Mouse (Mus musculus): ENCODE measurements around the gene Pgbd1. TPM values are rescaled to one million over a fixed set of nuclear protein-coding genes. Genes with fewer than 3 reads are reported as not detected.
A peak's percentile ranks its signal among the peaks of the same experiment; 100 is the strongest.
"Not testable (repeated sequence)": the region's sequence is repeated elsewhere in the genome, so short reads cannot be mapped to it uniquely, and the experiment has no call there.

Pgbd1 gene
- polyA plus RNA-seq (2014; fragmentation: Nextera tagmentation; extraction: Ambion mirVana) = 3.5 and 3.7 TPM in 2 replicates

GRCm38 (mm10) chr13:21440503-21441206 is at the start of gene Pgbd1:
Gene Pgbd1, minus strand, starts transcription at chr13:21441058.
- DNase-seq (ENCODE audit: low spot score) (peak; percentile 88), ATAC-seq (peak; percentile 94)
- Histone ChIP-seq H3K27me3 (replicated peaks; ENCODE audit: control insufficient read depth, insufficient read depth, low read length) (no peaks in the 10 kb centered on the region), H3K9me3 (replicated peaks; ENCODE audit: control insufficient read depth, low read length) (no peaks in the 10 kb centered on the region), H3K4me2 (ENCODE audit: low read length) (peak within 1 kb of the TSS; percentile 85), H3K4me1 (ENCODE audit: control insufficient read depth, insufficient read depth, low read length) (no peaks in the 10 kb centered on the region), H3K36me3 (ENCODE audit: control insufficient read depth, insufficient read depth, low read length) (peaks cover 26% of the 10 kb centered on the region), H3K27ac (ENCODE audit: low read depth, low read length) (peak within 1 kb of the TSS; percentile 31), H3K9ac (ENCODE audit: low read length) (peak within 1 kb of the TSS; percentile 64), H3K4me3 (ENCODE audit: low read depth, low read length) (peak within 1 kb of the TSS; percentile 40)
- 1% methylated on average over 32 of the region's 32 CpGs for WGBS

- H3K4me2 ChIP-seq (ENCODE audit: low read length) = no peak overlapping the region
- DNase-seq (ENCODE audit: low spot score) = no peak
- no peak for ATAC-seq
- H3K27ac ChIP-seq (ENCODE audit: low read depth, low read length) = no peak overlapping the region
- no peaks in the 10 kb centered on the region for H3K4me1 ChIP-seq (ENCODE audit: control insufficient read depth, insufficient read depth, low read length)
- H3K9ac ChIP-seq (ENCODE audit: low read length) = no peak overlapping the region
- no peaks in the 10 kb centered on the region for H3K9me3 ChIP-seq (replicated peaks; ENCODE audit: control insufficient read depth, low read length)
- H3K36me3 ChIP-seq (ENCODE audit: control insufficient read depth, insufficient read depth, low read length) = peaks cover 17% of the 10 kb centered on the region
- no peak overlapping the region for H3K4me3 ChIP-seq (ENCODE audit: low read depth, low read length)
- WGBS = 91% methylated on average over 1 of the region's 1 CpGs
- no peaks in the 10 kb centered on the region for H3K27me3 ChIP-seq (replicated peaks; ENCODE audit: control insufficient read depth, insufficient read depth, low read length)
Measured at GRCm38 (mm10) chr13:21486881-21487280, 46.0 kb upstream of the Pgbd1 start.

GRCm38 (mm10) chr13:21478759-21479670 is 38.2 kb upstream of the Pgbd1 start, which contains the start of the genes Zkscan4 and Gm10065:
Gene Zkscan4, plus strand, starts transcription at chr13:21478907.
Gene Gm10065, minus strand, starts transcription at chr13:21479441.
- not testable (repeated sequence) for H3K27me3 ChIP-seq (replicated peaks; ENCODE audit: control insufficient read depth, insufficient read depth, low read length); H3K4me1 ChIP-seq (ENCODE audit: control insufficient read depth, insufficient read depth, low read length); H3K36me3 ChIP-seq (ENCODE audit: control insufficient read depth, insufficient read depth, low read length); H3K9me3 ChIP-seq (replicated peaks; ENCODE audit: control insufficient read depth, low read length)
- 2% methylated on average over 31 of the region's 31 CpGs for WGBS
- DNase-seq (ENCODE audit: low spot score) (peak; percentile 89), ATAC-seq (peak; percentile 90)
- Histone ChIP-seq H3K9ac (ENCODE audit: low read length) (peak within 1 kb of the TSS; percentile 75), H3K4me3 (ENCODE audit: low read depth, low read length) (peak within 1 kb of the TSS; percentile 62), H3K27ac (ENCODE audit: low read depth, low read length) (peak within 1 kb of the TSS; percentile 72), H3K4me2 (ENCODE audit: low read length) (peak within 1 kb of the TSS; percentile 56)

DNA sequence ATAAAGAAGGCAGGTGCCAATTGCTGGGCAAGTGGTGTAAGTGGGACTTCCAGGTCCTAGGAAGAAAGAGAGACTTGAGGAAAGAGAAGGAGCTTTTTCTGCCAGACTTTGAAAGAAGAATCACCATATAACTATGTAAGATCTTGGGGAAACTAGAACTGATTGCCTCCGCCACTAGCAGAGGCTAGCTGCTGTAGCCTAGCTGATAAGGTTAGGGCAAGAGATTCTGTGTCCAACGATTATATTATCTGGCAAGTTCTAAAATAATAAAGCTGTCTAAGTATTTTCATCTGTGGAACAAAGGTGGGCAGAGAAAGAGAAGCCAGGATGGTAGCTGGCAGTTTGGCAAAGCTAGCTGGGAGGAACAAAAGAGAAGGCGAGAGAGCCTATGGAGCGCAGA is 31.6 kb upstream of the Pgbd1 start:
- Histone ChIP-seq H3K27ac (ENCODE audit: low read depth, low read length) (no peak overlapping the region), H3K9me3 (replicated peaks; ENCODE audit: control insufficient read depth, low read length) (no peaks in the 10 kb centered on the region), H3K4me1 (ENCODE audit: control insufficient read depth, insufficient read depth, low read length) (no peaks in the 10 kb centered on the region; the same call in 1 of the 2 replicates), H3K4me3 (ENCODE audit: low read depth, low read length) (no peak overlapping the region), H3K9ac (ENCODE audit: low read length) (no peak overlapping the region), H3K4me2 (ENCODE audit: low read length) (no peak overlapping the region), H3K27me3 (replicated peaks; ENCODE audit: control insufficient read depth, insufficient read depth, low read length) (no peaks in the 10 kb centered on the region), H3K36me3 (ENCODE audit: control insufficient read depth, insufficient read depth, low read length) (no peaks in the 10 kb centered on the region)
- DNase-seq (ENCODE audit: low spot score) (no peak), ATAC-seq (no peak)
- 20% methylated on average over 4 of the region's 4 CpGs for WGBS

- H3K27ac ChIP-seq (ENCODE audit: low read depth, low read length) = no peak overlapping the region
- DNase-seq (ENCODE audit: low spot score) (no peak), ATAC-seq (no peak)
- H3K9ac ChIP-seq (ENCODE audit: low read length) = no peak overlapping the region; the same call in 1 of the 2 replicates
- H3K36me3 ChIP-seq (ENCODE audit: control insufficient read depth, insufficient read depth, low read length) = no peaks in the 10 kb centered on the region
- H3K4me1 ChIP-seq (ENCODE audit: control insufficient read depth, insufficient read depth, low read length) = no peaks in the 10 kb centered on the region; the same call in 1 of the 2 replicates
- H3K9me3 ChIP-seq (replicated peaks; ENCODE audit: control insufficient read depth, low read length) = no peaks in the 10 kb centered on the region
- no peak overlapping the region for H3K4me3 ChIP-seq (ENCODE audit: low read depth, low read length)
- H3K27me3 ChIP-seq (replicated peaks; ENCODE audit: control insufficient read depth, insufficient read depth, low read length) = no peaks in the 10 kb centered on the region
- H3K4me2 ChIP-seq (ENCODE audit: low read length) = peak overlapping the region; percentile 66
- 14% methylated on average over 9 of the region's 9 CpGs for WGBS
Measured at GRCm38 (mm10) chr13:21469097-21469496, 28.2 kb upstream of the Pgbd1 start.

GRCm38 (mm10) chr13:21468061-21469019 is 27.5 kb upstream of the Pgbd1 start, which contains the start of gene Nkapl:
Gene Nkapl, minus strand, starts transcription at chr13:21468509.
- Histone ChIP-seq H3K4me2 (ENCODE audit: low read length) (peak within 1 kb of the TSS; percentile 66), H3K4me1 (ENCODE audit: control insufficient read depth, insufficient read depth, low read length) (no peaks in the 10 kb centered on the region; the same call in 1 of the 2 replicates), H3K9me3 (replicated peaks; ENCODE audit: control insufficient read depth, low read length) (no peaks in the 10 kb centered on the region), H3K9ac (ENCODE audit: low read length) (peak within 1 kb of the TSS; percentile 72), H3K27me3 (replicated peaks; ENCODE audit: control insufficient read depth, insufficient read depth, low read length) (no peaks in the 10 kb centered on the region), H3K36me3 (ENCODE audit: control insufficient read depth, insufficient read depth, low read length) (no peaks in the 10 kb centered on the region), H3K4me3 (ENCODE audit: low read depth, low read length) (peak within 1 kb of the TSS; percentile 54), H3K27ac (ENCODE audit: low read depth, low read length) (no peak within 1 kb of the TSS)
- ATAC-seq (peak; percentile 99), DNase-seq (ENCODE audit: low spot score) (peak; percentile 90)
- 1% methylated on average over 54 of the region's 54 CpGs for WGBS

GRCm38 (mm10) chr13:21467336-21467735 is 26.5 kb upstream of the Pgbd1 start:
- H3K4me3 ChIP-seq (ENCODE audit: low read depth, low read length) = no peak overlapping the region
- WGBS = 87% methylated on average over 10 of the region's 10 CpGs
- no peaks in the 10 kb centered on the region for H3K27me3 ChIP-seq (replicated peaks; ENCODE audit: control insufficient read depth, insufficient read depth, low read length)
- no peaks in the 10 kb centered on the region for H3K36me3 ChIP-seq (ENCODE audit: control insufficient read depth, insufficient read depth, low read length)
- no peak for ATAC-seq
- no peak overlapping the region for H3K27ac ChIP-seq (ENCODE audit: low read depth, low read length)
- no peak for DNase-seq (ENCODE audit: low spot score)
- H3K4me1 ChIP-seq (ENCODE audit: control insufficient read depth, insufficient read depth, low read length) = no peaks in the 10 kb centered on the region; the same call in 1 of the 2 replicates
- H3K9ac ChIP-seq (ENCODE audit: low read length) = no peak overlapping the region
- H3K4me2 ChIP-seq (ENCODE audit: low read length) = no peak overlapping the region; the same call in 1 of the 2 replicates
- no peaks in the 10 kb centered on the region for H3K9me3 ChIP-seq (replicated peaks; ENCODE audit: control insufficient read depth, low read length)

DNA sequence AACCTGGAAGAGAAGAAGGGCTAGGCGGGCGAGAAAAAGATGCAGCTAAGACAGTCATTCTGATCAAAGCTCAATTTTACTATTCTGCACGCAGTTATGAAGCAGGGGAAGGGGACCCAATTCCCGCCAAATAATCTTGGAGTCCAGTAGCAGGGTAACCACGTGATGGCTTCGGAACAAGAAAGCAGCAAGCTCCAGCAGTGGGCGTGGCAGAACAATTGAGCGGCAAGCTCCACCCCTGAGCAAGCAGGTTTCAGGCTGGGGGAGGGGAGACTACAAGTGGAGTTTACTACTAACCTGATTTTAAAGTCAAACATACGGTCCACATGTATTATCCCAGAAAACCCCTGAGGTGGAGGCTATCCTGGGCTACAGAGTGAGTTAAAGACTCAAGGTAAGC is 21.7 kb upstream of the Pgbd1 start:
- not testable (repeated sequence) for DNase-seq (ENCODE audit: low spot score); H3K4me1 ChIP-seq (ENCODE audit: control insufficient read depth, insufficient read depth, low read length); H3K27ac ChIP-seq (ENCODE audit: low read depth, low read length); H3K9me3 ChIP-seq (replicated peaks; ENCODE audit: control insufficient read depth, low read length); ATAC-seq; H3K9ac ChIP-seq (ENCODE audit: low read length); H3K36me3 ChIP-seq (ENCODE audit: control insufficient read depth, insufficient read depth, low read length); H3K27me3 ChIP-seq (replicated peaks; ENCODE audit: control insufficient read depth, insufficient read depth, low read length); H3K4me2 ChIP-seq (ENCODE audit: low read length); H3K4me3 ChIP-seq (ENCODE audit: low read depth, low read length)
- 52% methylated on average over 9 of the region's 9 CpGs for WGBS

Data from forebrain, embryonic 14.5 days (tissue).